Mouse (Mus musculus): ENCODE measurements around the gene Vav1. TPM values are rescaled to one million over a fixed set of nuclear protein-coding genes. Genes with fewer than 3 reads are reported as not detected.

Gene Vav1
- total and polyA plus RNA-seq, 3 experiments, result 86.7 to 99.6 TPM; not detected in 1

- no peak for TF ChIP-seq USF2 (IDR thresholded peaks at IDR 0.05; ENCODE audit: borderline replicate concordance in 1 of 2, insufficient read depth in 1 of 2, low read depth in 1 of 2, low read length in 2 of 2)
- no peak for TF ChIP-seq POLR2AphosphoS2 (IDR thresholded peaks at IDR 0.05; ENCODE audit: low read length)
- no peak for TF ChIP-seq TBP (IDR thresholded peaks at IDR 0.05; ENCODE audit: low read depth, low read length)
- TF ChIP-seq CHD2 (IDR thresholded peaks at IDR 0.05; ENCODE audit: low read length), result no peak
- TF ChIP-seq TCF12 (IDR thresholded peaks at IDR 0.05; ENCODE audit: low read depth, low read length), result no peak
- TF ChIP-seq MAZ (IDR thresholded peaks at IDR 0.05; ENCODE audit: low read depth, low read length), result peak; percentile 26; the same call in 1 of the 2 replicates
- peak; percentile 37; the same call in 1 of the 2 replicates for TF ChIP-seq SIN3A (IDR thresholded peaks at IDR 0.05; ENCODE audit: low read length)
- TF ChIP-seq ZNF384 (IDR thresholded peaks at IDR 0.05; ENCODE audit: low read depth, low read length), result no peak
- no peak for TF ChIP-seq CHD1 (IDR thresholded peaks at IDR 0.05; ENCODE audit: low read depth, low read length)
- TF ChIP-seq MAX (IDR thresholded peaks at IDR 0.05; ENCODE audit: low read length), result peak; percentile 51; the same call in 1 of the 2 replicates
- no peak for TF ChIP-seq POLR2AphosphoS5 (IDR thresholded peaks at IDR 0.05; ENCODE audit: borderline replicate concordance, low read depth, low read length)
- TF ChIP-seq ZMIZ1 (IDR thresholded peaks at IDR 0.05; ENCODE audit: low read depth, low read length), result no peak
- no peak for TF ChIP-seq HCFC1 (IDR thresholded peaks at IDR 0.05; ENCODE audit: low read depth, low read length)
- no peak for TF ChIP-seq RCOR1 (IDR thresholded peaks at IDR 0.05; ENCODE audit: low read depth, low read length)
- TF ChIP-seq TAL1 (IDR thresholded peaks at IDR 0.05; ENCODE audit: low read length), result no peak
These were observed 3.5 kb upstream of the Vav1 start (continued) for GRCm38 (mm10) chr17:57275111-57275996.

GRCm38 (mm10) chr17:57275997-57276351, 2.9 kb upstream of the Vav1 start:
- no peaks in the 10 kb centered on the region for H3K27me3 ChIP-seq (ENCODE audit: control insufficient read depth in 1 of 2, insufficient read depth in 2 of 2, low read length in 2 of 2)
- no peaks in the 10 kb centered on the region for H3K9me3 ChIP-seq (replicated peaks; ENCODE audit: insufficient read depth, low read length)
- H3K9ac ChIP-seq (ENCODE audit: control insufficient read depth, low read depth, low read length, poor library complexity, severe bottlenecking), result peak overlapping the region; percentile 74
- peak overlapping the region; percentile 73 for H3K27ac ChIP-seq (ENCODE audit: control insufficient read depth, low read depth, low read length)
- peaks cover 20% of the 10 kb centered on the region for H3K79me2 ChIP-seq (ENCODE audit: control insufficient read depth, insufficient read depth, low read length, poor library complexity)
- no peak for TF ChIP-seq ZMIZ1 (IDR thresholded peaks at IDR 0.05; ENCODE audit: low read depth, low read length)
- TF ChIP-seq TAL1 (IDR thresholded peaks at IDR 0.05; ENCODE audit: low read length), result no peak
- peak; percentile 11; the same call in 1 of the 2 replicates for TF ChIP-seq NELFE (IDR thresholded peaks at IDR 0.05; ENCODE audit: low read depth, low read length)
- TF ChIP-seq ZKSCAN1 (IDR thresholded peaks at IDR 0.05; ENCODE audit: low read depth, low read length), result no peak
- H3K36me3 ChIP-seq (ENCODE audit: control insufficient read depth in 1 of 2, insufficient read depth in 2 of 2, low read length in 2 of 2), result peaks cover 0 to 12% of the 10 kb centered on the region in 2 experiments; a peak in 2 of 4 replicates
- no peak for DNase-seq (ENCODE audit: low read depth, low spot score)
- peaks cover 3 to 29% of the 10 kb centered on the region in 2 experiments; a peak in 3 of 4 replicates for H3K4me1 ChIP-seq (ENCODE audit: control insufficient read depth in 1 of 2, insufficient read depth in 2 of 2, low read length in 2 of 2)
- peak overlapping the region; percentile 68 to 81 for H3K4me3 ChIP-seq (ENCODE audit: control insufficient read depth in 1 of 2, insufficient read depth in 1 of 2, low read depth in 2 of 2, low read length in 2 of 2)

Data from MEL (cell line).